Mouse (Mus musculus): ENCODE measurements around the gene Ppp2r5d.

The Ppp2r5d gene

DNA sequence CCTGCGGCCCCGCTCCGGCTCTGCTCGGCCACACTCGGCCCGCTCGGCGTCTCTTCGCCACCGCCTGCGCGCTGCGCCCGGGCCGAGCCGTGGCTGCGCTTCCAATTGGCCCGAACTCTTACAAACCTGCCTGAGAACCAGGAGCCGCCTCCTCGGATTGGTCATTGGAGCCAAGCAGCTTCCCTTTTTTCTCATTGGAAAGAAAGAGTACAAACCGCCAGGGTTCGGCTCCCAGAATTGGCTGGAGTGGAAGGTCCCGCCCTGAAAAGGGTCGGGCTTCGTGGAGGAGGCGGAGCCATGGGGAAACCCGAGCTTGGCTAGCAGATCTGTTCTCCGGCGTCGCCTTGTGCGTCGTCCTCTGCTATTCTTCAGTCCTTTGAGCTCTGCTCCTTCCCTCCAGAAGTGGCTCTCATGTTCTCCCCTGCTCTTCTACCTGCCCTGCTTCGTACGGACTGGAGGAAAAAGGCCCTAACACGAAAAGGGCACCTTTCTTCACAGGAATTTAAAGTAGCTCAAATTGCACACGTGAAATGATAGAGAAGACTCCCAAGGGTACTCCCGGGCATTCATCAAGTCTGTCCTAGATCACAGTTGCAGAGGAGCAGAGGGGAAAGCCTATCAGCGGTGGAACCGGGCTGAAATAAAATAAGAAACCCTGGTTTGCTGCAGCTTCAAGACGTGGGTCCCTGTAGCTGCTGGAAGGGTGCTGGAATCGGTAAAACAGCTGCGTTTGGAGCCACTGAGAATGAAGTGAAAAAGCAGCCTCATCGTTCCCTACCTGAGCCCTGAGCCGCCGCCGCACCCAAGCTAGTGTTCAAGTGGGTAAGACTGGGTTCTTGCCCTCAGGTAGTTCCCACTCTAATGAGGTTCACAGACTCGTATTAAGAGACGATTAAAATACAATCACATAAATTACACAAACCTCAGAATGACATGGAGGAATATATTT, at the start of gene Ppp2r5d:
Ppp2r5d (minus strand) TSS at position 225 of the 949 bp plus-strand sequence.
- DNase-seq (ENCODE audit: low read depth, low spot score), result peak; percentile 90

DNA sequence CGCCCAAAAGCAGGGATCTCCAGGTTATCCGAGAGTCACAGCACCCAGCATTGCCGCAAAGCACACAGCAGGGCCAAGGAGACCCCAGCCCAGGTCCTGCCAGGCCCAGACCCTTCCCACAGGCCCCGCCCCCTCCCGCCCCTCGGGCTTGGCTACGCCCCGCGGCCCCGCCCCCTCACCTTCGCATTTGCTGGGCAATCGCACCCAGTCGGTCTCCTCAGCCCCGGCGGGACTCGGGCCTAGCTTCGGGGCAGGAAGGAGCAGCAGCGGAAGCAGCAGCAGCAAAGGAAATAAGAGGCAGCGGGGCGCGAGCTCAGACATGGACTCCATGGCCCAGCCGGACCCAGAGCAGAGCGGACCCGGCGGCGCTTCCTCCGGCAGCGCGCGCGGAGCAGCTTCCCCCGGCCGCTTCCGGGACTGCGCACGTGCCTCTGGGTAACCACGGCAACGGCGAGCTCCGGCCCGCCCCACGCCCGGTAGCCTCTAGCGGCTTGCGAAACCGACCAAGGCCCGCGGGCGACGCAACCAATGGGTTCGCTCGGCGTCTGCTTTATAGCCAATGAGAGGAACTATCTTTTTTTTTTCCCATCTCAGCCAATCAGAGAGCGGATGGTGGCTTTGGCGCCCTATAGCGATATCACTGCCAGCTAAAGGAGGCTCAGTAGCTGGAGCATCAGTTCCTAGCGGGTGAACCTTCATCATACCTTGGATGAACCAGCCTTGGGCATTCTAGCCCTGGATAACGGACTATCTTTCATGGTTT, 47.1 kb upstream of the Ppp2r5d start, which contains the start of gene Cnpy3:
Cnpy3 (minus strand) TSS at position 421 of the 763 bp plus-strand sequence.
- peak; percentile 88 for DNase-seq (ENCODE audit: low read depth, low spot score)

DNA sequence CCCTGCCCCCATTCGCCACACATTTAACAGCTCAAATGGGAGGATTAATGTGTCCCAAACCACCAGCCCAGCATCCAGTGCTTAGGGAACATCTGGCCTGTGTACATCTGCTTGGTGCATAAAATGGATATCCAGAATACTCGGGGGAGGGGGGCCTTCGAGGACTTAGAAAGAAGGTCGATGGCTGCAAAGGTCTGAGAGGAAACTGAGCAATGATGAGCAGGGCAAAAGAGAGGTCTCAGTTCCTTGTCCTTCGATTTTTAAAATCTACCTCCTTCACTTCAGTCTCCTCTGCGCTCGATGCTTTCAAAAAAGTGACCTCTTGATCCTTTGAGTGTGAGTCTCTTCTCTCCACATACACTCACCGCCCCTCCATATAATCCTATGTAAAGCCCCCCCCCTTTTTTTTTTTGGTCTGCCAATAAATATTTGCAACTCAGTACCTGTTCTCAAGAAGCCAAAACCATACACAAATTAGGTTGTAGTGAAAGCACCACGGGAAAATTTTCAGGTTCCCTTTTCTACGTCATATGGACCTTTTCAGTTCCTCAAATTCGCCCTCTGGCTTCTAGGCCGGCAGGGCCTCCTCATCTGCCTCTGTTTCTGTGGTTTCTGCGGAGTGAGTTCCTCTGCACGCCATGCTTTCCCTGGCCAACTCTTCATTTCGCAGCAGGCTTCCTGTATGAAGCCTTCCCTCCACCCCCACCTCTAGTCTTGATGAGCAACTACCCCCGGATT, 46.3 kb upstream of the Ppp2r5d start:
- DNase-seq (ENCODE audit: low read depth, low spot score), result no peak

DNA sequence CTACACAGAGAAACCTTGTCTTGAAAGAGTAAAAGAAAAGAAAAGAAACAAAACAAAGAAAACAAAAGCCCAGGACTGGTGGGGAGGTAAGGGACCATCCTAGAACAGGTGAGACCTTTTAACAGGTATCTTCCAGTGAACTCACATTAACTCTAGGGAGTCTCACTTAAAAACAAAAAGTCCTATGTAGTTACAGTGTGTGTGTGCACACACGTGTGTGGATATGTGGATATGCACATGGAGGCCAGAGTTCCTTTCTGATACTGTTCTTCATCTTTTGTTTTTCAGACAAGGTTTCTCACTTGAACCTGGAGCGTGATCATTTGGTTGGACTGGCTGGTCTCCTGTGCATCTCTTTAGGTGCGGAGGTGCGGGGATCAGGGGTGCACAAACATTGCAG, 45.7 kb upstream of the Ppp2r5d start:
- no peak for DNase-seq (ENCODE audit: low read depth, low spot score)

DNA sequence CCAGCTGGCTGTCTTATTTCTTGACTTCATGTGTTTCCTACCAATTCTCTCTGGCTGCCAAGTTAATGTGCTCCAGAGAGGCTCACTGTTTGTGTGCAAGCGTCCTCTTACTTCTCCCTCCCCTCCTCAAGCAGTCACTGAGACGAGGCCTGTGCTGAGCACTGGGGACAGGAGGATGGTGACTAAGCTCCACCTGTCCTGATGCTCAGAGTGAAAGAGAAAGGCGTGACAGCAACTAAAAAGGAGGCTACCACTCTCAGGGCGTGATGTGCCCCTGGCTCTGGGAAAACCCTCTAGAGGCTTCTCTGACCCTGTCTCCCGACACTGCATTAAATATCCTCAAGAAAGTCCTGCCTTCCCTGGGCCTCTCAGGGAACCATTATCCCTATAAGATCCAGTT, 44.4 kb upstream of the Ppp2r5d start:
- DNase-seq (ENCODE audit: low read depth, low spot score), result no peak

DNA sequence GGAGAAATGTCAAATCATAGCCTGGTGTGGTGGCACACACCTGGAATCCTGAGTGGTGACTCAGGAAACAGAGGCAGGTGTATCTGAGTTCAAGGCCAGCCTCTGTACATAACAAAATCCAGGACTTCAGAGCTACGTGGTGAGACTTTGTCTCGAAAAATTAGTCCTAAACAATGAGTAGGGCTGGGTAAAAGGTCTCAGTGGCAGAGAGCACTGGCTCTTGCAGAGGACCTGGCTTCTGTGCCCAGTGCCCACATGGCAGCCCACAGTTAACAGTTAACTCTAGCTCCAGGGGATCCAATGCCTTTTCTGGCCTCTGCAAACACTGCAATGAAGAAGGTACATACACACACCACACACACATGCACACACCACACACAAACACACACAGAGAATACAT, 42.9 kb upstream of the Ppp2r5d start:
- no peak for DNase-seq (ENCODE audit: low read depth, low spot score)

DNA sequence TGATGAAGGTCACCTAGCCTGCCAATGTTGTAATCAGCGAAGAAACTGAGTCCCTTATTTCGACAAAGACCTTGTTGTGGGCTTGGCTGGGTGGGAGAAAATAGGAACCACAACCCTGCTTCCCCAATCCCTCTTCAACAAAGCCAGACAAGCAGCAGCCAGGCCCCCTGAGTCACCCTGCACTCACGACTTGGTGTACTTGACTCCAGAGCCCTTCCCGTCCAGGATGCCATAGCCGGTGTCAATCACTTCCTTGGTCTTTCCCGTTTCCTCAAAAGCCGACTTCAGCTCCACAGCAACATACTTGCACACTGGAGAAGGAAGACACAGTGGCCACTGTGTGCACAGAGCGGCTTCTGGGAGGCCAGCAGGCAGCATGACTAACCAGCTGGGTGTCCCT, 42.3 kb upstream of the Ppp2r5d start:
- no peak for DNase-seq (ENCODE audit: low read depth, low spot score)

DNA sequence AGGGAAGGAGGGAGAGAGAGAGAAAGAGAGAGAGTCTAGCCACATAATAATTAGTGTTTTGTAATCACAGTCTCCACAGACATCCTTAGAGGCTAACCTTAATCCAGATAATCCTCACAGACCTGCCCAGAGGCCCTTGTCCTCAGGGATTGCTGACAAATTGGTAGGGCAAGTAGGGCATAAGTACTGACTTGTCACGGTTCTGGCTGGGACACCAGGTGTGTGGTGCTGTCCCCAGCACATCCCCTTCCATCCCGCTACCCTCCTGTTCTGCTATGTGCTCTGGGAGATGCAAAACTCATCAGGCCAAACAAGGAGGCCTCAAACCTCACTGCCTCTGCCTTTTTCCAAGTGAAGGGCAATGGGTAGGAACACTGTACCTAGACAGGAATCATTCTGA, 40.6 kb upstream of the Ppp2r5d start:
- peak; percentile 62 for DNase-seq (ENCODE audit: low read depth, low spot score)

DNA sequence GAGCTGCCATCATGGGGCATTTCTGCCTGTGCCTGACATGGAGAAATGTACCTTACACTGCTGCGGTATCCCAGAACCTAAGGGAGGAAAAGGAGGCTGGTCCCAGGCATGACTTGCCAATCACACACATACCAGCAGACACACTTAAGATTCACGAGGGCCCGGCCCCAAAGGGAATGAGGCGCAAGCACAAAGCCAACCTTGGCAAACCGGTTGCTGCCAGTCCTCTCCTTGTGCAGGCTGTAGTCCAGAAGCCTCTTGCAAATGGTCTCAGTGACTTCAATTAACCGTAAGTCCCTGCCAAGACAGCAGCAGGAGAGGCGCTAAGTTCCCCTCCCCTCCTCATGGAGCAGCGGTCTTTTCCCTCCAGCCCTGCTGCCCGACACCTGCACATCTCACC, 38.1 kb upstream of the Ppp2r5d start:
- no peak for DNase-seq (ENCODE audit: low read depth, low spot score)

DNA sequence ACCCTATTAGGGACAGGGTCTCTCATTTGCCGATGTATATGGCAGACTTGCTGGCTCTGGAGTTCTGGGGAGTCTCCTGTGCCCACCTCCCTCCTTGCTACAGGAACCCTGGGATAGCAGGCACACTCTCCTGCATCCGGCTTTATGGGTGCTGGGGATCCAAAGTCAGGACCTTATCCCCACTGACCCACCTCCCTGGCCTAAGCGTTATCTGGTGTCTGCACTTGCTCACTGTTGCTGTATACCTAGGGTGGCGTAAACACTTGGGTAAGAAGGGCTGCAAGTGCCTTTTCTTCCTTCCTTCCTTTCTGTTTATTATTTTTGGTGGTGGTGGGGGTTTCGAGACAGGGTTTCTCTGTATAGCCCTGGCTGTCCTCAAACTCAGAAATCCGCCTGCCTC, 36.4 kb upstream of the Ppp2r5d start:
- DNase-seq (ENCODE audit: low read depth, low spot score), result no peak

DNA sequence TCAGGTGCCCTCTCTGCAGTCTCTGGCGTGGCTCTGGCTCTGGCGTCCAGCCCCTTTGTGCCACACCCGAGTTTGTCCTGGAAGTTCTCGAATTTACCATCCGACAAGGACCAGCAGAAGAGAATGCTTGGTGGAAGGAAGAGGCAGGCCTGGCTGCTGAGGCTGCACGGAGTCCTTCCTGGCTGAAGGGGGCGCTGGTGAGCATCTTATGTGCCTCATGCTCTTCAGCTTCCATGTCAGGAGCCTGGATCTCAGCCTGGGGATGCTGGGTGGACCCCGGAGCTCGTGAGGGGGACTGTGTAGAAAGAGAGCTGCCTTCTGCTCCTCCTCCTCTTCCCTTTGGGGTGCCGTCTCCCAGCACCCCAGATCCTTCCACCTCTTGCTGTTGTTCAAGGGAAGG, 31.2 kb upstream of the Ppp2r5d start:
- no peak for DNase-seq (ENCODE audit: low read depth, low spot score)

DNA sequence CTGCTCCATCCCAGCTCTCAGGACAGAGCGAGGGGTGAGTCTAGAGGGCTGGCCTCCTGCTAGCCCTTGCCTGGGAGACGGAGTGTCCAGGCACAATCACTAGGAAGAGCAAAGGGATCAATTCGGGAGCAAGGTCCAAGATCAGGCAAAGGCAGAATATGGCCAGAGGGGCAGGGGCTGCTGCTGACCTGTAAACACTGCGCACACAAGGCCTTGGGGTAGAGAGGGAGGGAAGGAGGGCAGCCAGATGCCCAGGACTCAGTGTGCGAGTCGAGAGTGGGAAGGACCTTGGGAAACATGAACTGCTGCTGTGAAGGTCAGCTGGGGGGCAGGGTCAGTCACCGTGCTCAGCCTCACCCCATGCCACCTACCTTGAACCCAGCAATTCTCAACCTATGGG, 30.4 kb upstream of the Ppp2r5d start:
- DNase-seq (ENCODE audit: low read depth, low spot score), result no peak

DNA sequence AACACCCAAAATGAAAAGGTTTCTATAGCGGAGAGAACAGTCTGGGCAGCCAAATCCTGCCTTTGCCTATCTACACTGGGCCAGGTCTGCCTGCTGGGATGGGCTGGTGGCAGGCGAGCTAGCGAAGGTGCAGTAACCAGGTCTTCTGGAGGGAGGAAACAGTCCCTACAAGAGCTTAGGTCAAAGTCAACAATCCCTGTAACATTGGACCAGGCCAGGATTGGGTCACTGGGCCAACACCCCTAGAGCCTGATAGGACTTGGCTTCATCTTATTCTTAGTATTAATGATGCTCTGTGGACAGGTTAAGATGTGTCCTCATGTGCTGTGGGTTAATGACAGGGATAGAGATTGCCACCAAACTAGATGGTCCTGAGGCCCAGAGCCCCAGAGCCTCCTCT, 29.1 kb upstream of the Ppp2r5d start:
- DNase-seq (ENCODE audit: low read depth, low spot score), result no peak

DNA sequence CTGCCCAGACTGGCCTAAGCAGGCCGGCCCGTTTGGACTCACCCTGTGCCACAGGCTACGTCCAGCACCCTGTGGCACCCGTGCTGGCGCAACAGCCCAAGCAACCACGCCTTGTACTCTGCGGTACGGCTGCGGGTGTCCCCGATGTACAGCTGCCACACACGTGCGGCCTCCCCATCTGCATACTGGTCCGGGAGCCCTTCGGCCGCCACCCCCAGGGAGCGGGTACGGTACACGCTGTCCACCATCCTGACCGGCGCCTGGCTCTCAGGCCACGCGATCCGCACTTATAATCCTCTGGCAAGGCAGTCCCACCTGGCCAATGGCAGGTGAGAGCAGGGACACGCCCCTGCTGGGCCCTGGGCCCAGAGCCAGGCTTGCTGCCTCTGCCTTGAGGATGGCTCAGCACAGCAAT, 24.0 kb upstream of the Ppp2r5d start, which contains the start of gene Gnmt:
Gnmt (minus strand) TSS at position 265 of the 415 bp plus-strand sequence.
- DNase-seq (ENCODE audit: low read depth, low spot score), result no peak

DNA sequence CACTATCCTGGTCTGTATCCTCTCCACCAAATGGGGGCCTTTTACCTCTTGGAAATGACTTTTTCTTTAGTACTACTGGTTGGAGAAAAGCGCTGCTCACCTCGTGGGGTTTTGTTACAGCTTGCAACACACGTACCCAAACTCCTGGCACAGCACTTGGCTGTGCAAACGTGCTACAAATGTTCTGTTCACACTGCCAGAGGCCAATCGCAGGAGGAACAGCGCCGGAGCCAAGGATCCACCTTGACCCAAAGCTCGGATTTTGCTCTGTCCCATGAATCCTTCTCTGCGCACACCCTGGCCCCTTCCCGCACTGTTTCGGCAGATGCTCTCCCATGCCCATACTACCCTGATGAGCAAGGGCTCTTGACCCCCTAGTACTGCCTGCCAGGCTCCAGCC, 23.6 kb upstream of the Ppp2r5d start:
- DNase-seq (ENCODE audit: low read depth, low spot score), result no peak

DNA sequence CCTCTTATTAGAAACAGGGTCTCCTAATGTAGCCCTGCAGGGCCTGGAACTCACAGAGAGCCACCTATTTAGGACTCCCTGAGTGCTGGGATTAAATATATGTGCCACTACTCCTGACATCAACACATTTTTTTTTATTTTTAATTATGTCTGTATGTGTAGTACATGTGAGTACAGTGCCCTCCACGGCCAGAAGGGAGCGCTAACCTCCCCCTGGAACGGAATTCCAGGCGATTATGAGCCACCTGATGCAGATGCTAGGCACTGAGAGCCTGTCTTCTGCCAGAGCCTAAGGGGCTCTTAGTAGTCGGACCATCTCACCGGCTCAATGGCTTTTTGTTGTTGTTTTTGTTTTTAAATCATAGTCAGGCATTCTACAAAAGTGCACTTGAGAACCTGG, 23.1 kb upstream of the Ppp2r5d start:
- no peak for DNase-seq (ENCODE audit: low read depth, low spot score)

DNA sequence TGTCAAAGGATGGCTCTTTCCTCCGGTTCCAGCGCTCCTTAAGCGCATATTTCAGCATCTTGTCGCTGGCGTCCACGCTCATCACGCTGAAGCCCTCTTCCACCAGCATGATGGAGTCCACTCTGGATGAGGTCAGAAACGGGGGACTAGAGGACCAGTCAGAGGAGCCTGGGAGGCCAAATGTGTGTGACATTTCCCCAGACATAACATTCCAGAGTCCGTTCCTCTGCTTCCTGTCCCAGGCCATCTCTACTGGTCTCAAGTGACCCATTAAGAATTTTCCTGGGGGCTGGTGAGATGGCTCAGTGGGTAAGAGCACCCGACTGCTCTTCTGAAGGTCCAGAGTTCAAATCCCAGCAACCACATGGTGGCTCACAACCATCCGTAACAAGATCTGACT, 22.4 kb upstream of the Ppp2r5d start:
- no peak for DNase-seq (ENCODE audit: low read depth, low spot score)

DNA sequence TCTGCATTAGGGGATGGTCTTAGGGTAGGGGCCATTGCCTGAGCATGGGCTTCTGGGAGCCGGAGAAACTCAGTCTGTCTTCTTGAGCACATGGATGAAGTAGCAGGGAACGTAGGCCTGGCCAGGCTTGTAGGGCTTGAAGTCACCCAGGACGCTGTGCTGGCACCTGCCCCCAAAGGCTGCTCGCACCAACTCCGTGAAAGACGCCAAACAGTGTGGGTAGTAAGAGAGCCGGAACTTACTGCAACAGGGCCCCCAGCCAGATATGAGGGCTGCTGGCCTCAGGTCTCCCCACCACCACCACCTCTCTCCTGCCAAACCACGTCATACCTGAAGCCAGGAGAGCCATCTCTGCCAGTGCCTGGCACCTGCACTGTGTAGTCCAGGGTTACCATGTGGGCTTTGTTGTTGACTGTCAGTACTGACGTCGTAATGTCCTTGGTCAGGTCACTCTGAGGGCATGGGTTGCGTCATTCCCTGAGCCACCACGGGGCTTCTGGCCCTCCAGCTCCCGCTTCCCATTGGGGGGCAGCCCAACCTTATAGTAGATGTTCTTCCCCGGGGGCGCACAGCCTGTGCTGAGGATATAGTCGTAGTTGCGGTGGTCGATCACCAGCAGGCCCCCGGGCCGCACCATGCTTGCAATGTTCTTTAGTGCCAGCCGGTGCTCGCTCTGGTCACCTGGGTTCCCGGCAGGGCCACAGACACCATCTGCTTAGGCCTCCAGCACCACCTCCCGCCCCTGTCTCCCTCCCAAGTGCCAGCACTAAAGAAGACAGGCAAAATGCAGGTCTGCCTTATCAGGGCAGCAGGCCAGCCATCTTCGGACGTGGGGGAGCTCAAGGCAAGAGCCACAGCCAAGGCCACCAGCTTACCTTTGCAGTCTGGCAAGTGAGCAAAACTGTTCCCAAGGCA, 21.1 kb upstream of the Ppp2r5d start:
- DNase-seq (ENCODE audit: low read depth, low spot score), result no peak

DNA sequence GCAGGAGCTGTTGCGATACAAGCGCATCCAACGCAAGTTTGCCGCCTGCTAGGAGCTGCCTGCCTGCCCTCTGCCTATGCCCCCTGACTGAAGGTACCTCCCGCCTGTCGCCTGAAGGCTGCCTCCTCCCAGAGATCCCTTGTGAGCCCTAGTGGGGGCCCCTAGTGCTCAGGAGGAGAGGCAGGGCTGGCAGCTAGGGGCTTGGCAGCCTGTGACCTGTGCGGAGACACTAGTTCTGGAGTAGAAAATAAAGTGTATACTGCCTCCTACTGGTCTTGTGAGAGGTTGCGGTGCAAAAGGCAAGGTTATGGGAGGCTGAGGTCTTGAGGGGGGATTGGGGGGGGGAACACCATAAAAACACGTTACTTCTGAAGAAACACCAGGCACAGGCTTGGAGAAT, 20.4 kb upstream of the Ppp2r5d start:
- DNase-seq (ENCODE audit: low read depth, low spot score), result no peak

DNA sequence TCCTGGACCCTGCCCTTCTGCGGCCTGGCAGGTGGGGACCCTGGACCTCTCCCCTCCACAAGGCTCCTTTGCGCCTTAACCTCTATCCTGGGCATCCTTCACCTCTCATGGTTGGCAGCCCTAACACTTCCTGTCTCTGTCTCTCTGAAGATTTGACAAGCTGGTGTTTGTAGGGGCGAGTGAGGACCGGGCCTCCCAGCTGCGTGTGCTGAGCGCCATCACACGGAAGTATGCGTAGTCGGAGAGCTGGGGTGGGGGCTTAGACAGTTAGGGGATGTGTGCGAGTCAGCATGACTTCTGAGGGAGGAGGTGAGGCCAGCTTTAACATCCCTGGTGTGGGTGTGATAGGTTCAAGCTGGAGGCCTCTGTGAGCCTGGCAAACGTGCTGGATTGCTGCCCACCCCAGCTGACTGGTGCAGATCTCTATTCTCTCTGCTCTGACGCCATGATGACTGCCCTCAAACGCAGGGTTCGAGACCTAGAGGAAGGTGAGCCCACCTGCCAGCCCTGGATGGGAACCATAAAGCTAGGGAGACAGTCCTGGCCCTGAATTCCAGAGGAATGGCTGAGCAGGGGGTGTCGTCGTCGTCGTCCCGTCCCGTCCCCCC, 19.7 kb upstream of the Ppp2r5d start:
- DNase-seq (ENCODE audit: low read depth, low spot score), result no peak

Data from retina, adult 2 months (tissue).